Mouse (Mus musculus) kidney, postnatal 36 days (tissue): ENCODE measurements around the gene Kif2c.
"Not testable (repeated sequence)": the region's sequence is repeated elsewhere in the genome, so short reads cannot be mapped to it uniquely, and the experiment has no call there.

Experiments
- DNase-seq, 2 experiments: peaks; one replicate each; pipeline ENCODE4 v3.0.0; 2021 to 2022; ENCODE audit warnings: mixed read lengths in 2 of 2

Kif2c gene

DNA sequence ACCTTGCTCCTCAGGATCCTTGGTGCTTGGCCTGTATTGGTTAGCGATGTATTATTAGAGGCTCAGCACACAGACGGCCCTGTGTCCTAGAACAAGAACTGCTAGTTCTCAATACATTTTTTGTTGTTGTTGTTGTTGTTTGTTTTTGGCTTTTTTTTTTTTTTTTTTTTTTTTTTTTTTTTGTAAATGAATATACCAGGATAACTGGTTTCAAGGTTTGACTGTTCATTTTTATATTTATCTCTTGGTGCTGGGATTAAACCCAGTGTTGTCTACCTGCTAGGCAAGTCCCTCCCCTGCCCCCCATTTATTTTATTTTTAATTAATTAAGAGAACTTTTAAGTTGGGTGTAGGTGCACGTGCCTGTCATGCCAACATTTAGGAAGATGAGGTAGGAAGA, 6.5 kb upstream of the Kif2c start:
- no peak for DNase-seq

DNA sequence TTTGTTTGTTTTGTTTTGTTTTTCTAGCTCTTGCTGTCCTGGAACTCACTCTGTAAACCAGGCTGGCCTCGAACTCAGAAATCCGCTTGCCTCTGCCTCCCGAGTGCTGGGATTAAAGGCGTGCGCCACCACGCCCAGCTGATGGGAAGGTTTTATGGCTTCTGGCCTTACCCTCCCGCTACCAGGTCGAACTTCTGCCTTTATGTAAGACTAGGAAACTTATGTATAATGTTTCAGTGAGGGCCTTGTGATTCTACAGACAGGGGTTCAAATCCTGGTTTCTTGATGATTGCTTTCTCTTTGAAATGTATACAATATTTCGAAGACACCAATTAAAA, 289 bp upstream of the Kif2c start:
- DNase-seq = not testable (repeated sequence)

DNA sequence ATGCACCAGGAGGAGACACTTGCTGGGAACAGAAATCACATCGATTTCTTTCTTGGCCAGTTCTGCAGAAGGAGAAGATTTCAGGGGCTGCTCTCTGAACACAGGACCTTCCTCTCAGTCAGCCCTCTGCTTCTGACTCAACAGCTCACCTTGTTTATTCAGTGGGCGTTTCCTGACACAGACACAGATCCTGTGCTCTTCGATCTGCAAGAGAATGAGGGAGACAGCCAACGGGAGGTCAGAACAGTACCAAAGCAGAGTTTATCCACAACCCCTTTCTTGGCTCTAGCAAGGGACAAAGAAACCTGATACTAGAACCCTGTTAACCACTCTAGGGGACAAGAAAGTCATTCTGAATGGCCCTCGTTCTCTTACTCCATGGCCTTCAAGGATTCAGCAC, 12.5 kb downstream of the Kif2c start:
- DNase-seq = no peak

GRCm38 (mm10) chr4:117161183-117161582, 21.3 kb downstream of the Kif2c start:
- no peak for DNase-seq

GRCm38 (mm10) chr4:117159666-117160065, 22.8 kb downstream of the Kif2c start:
- DNase-seq = no peak

GRCm38 (mm10) chr4:117156372-117156771, 26.1 kb downstream of the Kif2c start:
- no peak for DNase-seq

DNA sequence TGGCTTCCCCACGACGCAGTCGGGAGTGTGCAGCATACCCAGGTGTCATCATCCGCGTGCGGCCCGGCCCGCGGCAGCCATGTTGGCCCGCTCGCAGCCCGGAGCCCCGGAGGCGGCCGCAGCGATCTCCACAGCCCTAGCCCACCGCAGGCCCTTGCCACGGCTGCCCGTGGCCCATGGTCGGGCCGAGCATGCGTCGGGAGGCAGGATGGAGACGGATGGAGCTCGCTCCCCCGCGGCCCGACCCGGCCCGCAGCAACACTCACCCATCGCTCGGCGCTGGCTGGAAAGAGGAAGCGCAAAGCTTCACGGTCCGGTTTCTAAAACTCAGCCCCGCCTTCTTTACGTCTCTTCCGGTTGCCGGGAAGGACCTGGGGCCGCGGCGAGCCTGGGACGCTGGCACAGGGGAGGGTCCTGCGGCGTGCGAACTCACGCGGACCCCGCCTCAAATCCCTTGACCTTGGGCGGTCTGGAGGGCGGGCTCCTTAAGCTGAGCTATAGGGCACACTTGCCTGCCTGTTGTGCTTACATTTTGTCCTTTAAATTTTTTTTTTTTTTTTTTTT, 26.6 kb downstream of the Kif2c start, which contains the start of gene Rps8:
TSS of gene Rps8 (minus strand) at position 452 of the 564 bp plus-strand sequence.
- DNase-seq = peak; percentile 90 to 92

- no peak for DNase-seq
These were observed 27.2 kb downstream of the Kif2c start for GRCm38 (mm10) chr4:117155020-117155791.

- peak in 1 of 2 experiments; percentile 30 for DNase-seq
These were observed 29.7 kb downstream of the Kif2c start for GRCm38 (mm10) chr4:117152714-117153113.

DNA sequence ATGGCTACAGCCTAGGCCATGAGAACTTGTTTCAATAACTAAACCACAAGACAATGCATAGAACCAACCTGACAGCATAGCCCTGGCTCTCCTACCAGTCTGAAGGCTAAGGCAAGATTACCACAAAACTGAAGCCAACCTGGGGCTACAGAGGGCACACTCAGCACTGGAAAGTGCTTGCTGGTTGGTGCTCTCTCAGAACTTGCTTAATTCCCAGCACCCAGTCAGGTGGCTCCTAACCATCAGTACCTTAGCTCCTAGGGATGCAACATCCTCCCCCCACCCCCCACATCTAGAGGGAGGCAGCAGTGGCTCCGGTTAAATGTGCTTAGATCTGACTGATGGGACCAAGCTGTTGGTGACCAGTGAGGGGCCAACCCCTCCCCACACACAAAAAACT, 31.0 kb downstream of the Kif2c start:
- DNase-seq = no peak

DNA sequence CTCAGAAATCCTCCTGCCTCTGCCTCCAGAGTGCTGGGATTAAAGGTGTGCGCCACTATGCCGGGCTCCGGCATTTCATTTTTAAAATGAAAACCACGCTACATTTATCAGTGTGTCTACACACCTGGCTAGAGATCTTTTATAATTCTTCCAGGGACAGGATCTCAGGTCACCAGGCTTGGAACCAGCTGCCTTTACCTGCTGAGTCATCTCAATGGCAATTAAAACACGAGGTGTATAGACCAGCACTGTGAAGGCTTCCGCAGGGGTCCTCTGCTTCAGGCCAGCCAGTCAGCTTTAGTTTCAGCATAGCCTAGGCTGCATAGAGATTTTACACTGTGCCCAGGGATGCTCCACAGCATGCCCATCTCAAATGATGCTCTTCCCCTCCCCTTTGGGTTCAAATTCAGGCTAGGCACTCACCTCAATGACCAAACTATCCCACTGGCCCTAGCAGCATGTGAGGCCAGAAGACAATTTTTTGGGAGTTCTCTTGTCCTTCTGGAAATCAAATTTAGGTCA, 32.2 kb downstream of the Kif2c start:
- no peak for DNase-seq

- no peak for DNase-seq
These were observed 32.9 kb downstream of the Kif2c start for GRCm38 (mm10) chr4:117149291-117150211.

DNA sequence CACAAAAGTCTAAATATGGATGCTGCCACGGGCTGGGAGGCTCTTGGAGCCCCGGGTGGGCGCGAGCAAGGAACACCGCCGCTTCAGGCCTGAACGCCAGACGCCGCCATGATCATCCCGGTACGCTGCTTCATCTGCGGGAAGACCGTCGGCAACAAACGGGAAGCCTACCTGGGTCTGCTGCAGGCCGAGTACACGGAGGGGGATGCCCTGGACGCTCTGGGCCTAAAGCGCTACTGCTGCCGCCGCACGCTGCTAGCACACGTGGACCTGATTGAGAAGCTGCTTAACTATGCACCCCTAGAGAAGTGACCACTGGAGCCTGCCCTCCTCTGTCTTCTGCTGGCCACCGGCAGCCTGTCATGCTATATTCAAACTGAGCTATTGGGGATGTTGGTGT, 33.6 kb downstream of the Kif2c start:
- DNase-seq = no peak

- DNase-seq = no peak
These were observed 34.3 kb downstream of the Kif2c start for GRCm38 (mm10) chr4:117148047-117148713.

DNA sequence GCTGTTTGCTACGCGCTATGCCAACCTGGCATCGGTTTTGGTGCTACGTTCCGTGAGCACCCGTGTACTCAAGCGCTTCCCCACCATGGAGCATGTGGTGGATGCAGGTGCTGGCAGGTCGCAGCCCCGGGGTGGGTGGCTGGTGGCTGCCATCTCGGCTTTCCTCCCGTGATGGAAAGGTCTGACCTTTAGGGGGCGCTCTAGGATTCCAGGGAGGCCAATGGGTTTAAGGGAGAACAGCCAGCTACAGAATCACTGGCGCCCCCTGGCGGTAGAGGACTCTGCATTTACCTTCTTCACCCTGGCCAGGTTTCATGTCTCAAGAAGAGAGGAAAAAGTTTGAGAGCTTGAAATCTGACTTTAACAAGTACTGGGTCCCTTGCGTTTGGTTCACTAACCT, 36.3 kb downstream of the Kif2c start:
- peak; percentile 91 to 97 for DNase-seq

GRCm38 (mm10) chr4:117145248-117145647, 37.2 kb downstream of the Kif2c start:
- no peak for DNase-seq

DNA sequence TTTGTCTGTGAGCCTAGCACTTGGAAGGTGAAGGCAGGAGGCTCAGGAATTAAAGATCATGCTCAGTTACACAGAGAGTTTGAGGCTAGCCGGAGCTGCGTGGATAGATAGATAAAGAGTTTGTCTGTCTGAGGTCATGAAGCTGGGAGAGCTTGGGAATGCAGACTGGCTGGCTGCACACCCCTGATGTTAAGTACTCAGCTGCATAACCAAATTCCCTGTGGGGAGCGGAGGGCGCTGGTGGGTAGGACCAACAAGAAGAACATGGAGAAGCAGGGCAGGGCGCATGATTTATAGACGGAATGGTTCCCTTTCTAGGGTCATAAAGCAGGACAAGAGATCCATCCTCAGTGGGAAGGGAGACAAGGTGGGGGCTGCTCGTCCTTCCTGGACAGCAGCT, 39.4 kb downstream of the Kif2c start:
- no peak for DNase-seq

DNA sequence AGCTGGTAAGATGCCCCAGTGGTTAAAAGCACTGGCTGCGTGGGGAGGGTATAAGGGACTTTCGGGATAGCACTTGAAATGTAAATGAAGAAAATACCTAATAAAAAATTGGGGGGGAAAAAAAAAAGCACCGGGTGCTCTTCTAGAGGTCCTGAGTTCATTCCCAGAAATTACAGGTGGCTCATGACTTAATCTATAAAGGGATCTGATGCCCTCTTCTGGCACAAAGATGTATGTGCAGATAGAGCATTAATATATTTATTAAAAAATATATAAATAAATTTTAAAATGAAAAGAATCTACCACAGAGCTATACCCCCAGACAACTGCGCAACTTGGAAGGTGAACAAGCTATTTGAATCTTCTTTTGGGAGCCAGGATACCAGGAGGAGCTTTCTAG, 41.8 kb downstream of the Kif2c start:
- no peak for DNase-seq

- peak; percentile 72 to 76 for DNase-seq
These were observed 43.2 kb downstream of the Kif2c start for GRCm38 (mm10) chr4:117139217-117139612.

DNA sequence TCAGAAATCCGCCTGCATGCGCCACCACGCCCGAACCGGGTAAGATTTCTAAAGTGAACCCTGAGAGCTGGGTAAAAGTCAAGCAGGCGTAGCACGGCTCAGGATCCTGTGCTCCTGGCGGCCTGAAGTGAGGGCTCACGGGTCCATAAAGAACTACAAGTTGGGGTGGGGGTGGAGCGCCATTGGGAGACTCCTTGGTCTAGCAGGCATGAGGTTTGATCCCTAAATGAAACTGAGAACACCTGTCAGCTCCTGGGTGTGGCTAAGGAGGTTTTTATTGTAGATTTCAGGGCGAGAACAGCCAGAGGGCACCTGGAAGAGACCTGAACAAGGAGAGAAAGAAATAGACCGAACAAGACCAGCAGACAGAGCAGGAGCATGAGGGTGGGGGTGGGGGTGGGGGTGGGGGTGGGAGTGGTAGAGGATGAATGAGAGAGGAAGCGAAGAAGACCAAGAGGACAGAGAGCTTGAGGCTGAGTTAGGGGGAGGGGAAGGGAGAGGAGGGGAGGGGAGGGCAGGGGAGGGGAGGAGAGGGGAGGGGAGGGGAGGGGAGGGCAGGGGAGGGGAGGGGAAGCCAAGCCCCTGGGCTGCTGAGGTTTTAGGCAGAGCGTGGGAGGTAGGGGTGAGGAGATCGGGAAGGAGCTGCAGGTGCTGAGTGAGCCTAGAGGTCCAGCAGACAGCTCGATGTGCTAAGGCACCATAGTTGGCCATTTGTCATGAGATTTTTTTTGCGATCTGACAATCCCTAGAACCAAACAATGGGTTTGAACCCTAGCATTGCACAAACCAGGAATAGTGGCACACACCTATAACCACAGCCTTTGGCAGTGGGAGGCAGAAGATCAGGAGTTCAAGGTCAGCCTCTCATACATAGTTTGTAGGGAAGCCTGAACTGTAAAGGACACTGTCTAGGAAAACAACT, 43.9 kb downstream of the Kif2c start:
- DNase-seq = no peak

DNA sequence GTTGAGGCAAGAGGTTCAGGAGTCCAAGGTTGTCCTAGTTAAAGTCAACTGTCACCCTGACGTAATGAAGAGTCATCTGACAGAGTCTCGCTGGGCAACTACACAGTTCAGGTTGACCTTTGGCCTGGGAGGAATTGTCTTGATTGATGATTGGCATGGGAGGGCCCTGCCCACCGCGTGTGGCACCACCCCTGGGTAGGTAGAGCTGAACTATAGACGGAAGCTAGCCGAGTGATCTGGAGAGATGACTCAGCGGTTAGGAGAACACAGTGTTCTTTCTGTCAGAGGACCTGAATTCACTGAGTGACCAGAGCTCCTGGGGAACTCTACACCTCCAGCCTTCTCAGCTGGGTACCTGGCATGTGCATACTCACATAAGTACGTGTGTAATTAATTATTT, 46.4 kb downstream of the Kif2c start:
- peak; percentile 84 to 96 for DNase-seq

GRCm38 (mm10) chr4:117134601-117134995, 47.8 kb downstream of the Kif2c start:
- peak; percentile 46 to 50 for DNase-seq
